Mouse (Mus musculus) layer of hippocampus, adult 6 months (tissue): Measurements from ENCODE around the gene Crybg1. TPM values are rescaled to one million over a fixed set of nuclear protein-coding genes. Genes with fewer than 3 reads are reported as not detected.

Experiments used
- long read RNA-seq, 2 experiments: library from polyadenylated mRNA; unstranded; transcript quantifications; one replicate each; pipeline ENCODE4 v2.0.0; 2019 to 2020
- polyA plus RNA-seq: library from polyadenylated mRNA; unstranded; fragments of <200 nt; fragmentation: Nextera tagmentation; gene quantifications from 2 replicates; pipeline ENCODE4 v1.2.3, GENCODE M21; 2021

Crybg1 gene
- 0.10 and 0.20 TPM in 2 replicates for polyA plus RNA-seq
- long read RNA-seq, experiment 1: 0 reads
- long read RNA-seq, experiment 2: 0 reads

DNA sequence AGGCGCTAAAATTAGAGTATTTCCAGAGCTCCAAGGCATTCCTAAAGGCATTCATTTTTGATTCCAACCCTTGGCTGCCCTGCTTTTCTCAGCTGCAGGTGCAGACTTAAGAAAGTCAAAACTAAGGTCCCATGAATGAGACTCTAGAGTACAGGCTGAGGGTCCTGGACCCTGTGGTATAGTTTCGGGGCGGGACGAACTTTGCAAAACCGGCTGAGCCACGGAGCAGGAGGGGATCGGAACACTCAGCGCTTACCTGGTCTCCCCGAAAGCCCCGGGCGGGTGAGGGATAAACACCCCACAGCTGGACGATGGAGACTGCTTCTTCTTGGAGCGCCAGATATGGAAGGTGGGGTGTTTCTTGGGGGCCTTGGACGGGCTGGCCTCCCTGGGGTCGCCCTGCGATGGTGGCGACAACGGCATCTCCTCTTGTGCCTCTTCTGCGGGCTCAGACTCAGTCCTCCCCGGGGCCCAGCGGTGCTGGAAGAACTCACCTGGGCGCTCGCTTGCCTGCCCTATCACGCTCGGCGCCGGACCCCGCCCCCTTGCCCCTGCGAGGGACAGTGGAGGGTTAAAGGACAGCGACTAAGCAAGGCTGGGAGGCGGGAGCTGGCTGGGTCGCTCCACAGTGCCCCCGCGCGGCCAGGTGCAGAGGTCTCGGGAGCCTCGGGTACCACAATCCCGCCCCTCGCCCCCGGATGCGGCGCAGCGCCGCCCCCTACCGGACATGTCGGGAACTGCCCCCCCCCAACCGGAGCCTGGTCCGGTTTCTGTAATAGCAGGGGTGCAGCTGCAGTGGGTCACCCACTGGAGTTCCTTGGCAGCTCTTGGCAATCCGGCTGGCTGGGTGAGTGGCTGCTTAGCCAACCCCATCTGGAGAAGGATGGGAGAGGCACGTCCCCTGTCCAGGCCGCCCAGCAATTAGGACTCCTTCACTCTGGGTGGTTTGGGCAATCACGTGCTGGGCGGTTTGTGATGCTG is at the start of gene Crybg1:
Crybg1 (minus strand) TSS at position 517 of the 981 bp plus-strand sequence.

DNA sequence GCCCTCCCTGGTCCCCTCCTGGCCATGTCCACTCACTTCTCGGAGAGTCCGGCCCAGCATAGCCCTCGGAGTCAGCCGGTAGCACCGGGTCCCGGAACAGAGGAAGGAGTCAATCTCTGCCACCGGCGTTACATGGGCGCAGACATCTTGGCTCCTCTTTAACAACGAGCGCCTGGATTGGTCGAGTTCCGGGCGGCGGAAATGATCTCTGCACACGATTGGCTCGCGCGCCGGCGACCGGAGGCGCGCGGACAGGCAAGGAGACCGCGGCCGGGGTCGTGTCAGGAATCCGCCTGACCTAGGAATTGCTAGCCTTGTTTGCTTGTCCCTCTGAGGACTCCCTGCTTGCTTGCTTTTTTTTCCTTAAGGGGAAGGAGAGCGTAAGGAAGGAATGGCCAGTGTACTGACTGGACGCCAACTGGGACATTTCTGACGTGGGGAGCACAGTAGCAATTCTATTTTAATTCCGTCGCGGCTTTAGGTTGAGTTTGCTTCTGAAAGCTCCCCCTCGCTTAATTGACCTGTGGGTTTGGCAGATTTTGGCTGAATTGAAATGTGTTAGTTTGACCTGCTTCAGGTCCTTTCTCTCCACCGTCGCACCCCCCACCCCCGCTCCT is 247.0 kb downstream of the Crybg1 start, which contains the start of the genes Qrsl1 and Rtn4ip1:
Qrsl1 (minus strand) TSS at position 168 of the 617 bp plus-strand sequence.
Rtn4ip1 (plus strand) TSS at position 230 of the 617 bp plus-strand sequence.

Other genes starting within 250 kb of the Crybg1 start
- gene Qrsl1, start 247.1 kb downstream of the Crybg1 start, polyA plus RNA-seq: 16.1 and 17.3 TPM in 2 replicates
- 12.1 and 12.5 TPM in 2 replicates for gene Rtn4ip1, start 247.0 kb downstream of the Crybg1 start, polyA plus RNA-seq
- 29.0 and 33.2 TPM in 2 replicates for gene Atg5, start 119.5 kb upstream of the Crybg1 start, polyA plus RNA-seq